In the genomic region with DNA sequence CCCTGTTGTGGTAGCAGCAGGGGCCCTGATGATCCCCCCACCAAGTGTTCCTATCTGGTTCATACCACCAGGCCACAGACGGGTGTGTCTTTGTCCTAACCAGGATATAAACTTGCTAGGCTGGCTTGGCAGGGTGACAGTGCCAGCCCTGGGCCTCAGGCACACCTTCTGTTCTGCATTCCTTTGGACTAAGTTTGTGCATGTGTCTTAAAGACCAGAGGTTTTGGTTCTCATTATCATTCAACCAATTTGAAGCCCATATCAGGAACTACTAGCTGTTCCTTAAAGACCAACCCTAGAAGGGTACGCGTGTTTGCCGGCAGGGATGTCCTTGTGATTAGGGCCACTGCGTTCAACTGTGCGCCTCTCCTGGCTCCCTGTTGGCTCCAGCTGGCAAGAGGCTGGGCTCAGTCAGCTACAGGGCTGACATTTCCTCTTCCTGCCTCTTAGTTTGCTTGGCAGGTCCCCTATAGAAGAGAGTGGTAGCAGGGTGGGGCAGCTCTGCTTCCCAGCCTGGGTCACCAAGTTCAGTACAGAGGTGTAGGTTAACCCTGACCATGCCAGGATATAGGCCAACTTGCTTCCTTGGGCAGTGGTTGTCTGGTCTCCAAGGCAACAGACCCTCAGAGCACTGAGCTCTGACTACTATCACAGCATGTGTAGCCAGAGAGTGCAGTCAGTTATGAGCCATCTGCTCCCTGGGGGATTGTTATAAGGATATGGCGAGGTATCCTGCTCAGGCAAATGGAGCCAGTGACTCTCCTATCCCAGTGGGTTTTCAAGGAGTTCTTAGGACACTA, we compare ENCODE assay signal across 10 mouse cellular contexts. TPM values are rescaled to one million over a fixed set of nuclear protein-coding genes. Genes with fewer than 3 reads are reported as not detected.
DNase-seq lines count a peak whose midpoint lies in the region; ATAC-seq and TF ChIP-seq lines count a peak whose summit lies in the region.
"Had no signal": no experiment of that assay in that cellular context is flagged by ENCODE, and none has a peak within 500 bp of the region (broad histone marks: within the 10 kb centered on the region; RNA-seq: fewer than 3 reads in every experiment).

No protein-coding gene starts in this region.

- DNase-seq in hindbrain, embryonic 11.5 days (ENCODE audit: low spot score): no peak
- DNase-seq in cerebellum, adult 2 months: peak; percentile 70 to 73
- DNase-seq in B cell, adult 2 months: no peak
- no peak for DNase-seq in spleen, adult 12 weeks (ENCODE audit: low spot score)

- H3K4me3 ChIP-seq in hindbrain, embryonic 13.5 days: no peak overlapping the region
- no peak overlapping the region for H3K4me3 ChIP-seq in hindbrain, embryonic 11.5 days (ENCODE audit: low read depth, low read length)
- no peak overlapping the region for H3K4me3 ChIP-seq in cerebellum, adult 2 months (replicated peaks; ENCODE audit: insufficient read depth, low read depth, low read length)
- H3K4me3 ChIP-seq in intestine, embryonic 16.5 days (ENCODE audit: low read length): no peak overlapping the region
- H3K4me3 ChIP-seq in lung, embryonic 15.5 days: no peak overlapping the region
- no peak overlapping the region for H3K4me3 ChIP-seq in forebrain, embryonic 13.5 days

- no peaks in the 10 kb centered on the region for H3K9me3 ChIP-seq in hindbrain, embryonic 13.5 days
- H3K9me3 ChIP-seq in hindbrain, embryonic 11.5 days (ENCODE audit: control insufficient read depth, low read length): no peaks in the 10 kb centered on the region
- no peaks in the 10 kb centered on the region for H3K9me3 ChIP-seq in intestine, embryonic 16.5 days (ENCODE audit: control insufficient read depth, low read length)
- H3K9me3 ChIP-seq in lung, embryonic 15.5 days: no peaks in the 10 kb centered on the region
- H3K9me3 ChIP-seq in forebrain, embryonic 13.5 days (replicated peaks): no peaks in the 10 kb centered on the region

- no peak overlapping the region for H3K4me2 ChIP-seq in hindbrain, embryonic 13.5 days
- H3K4me2 ChIP-seq in hindbrain, embryonic 11.5 days (replicated peaks; ENCODE audit: low read depth, low read length): no peak overlapping the region
- no peak overlapping the region for H3K4me2 ChIP-seq in intestine, embryonic 16.5 days (ENCODE audit: low read depth, low read length)
- H3K4me2 ChIP-seq in lung, embryonic 15.5 days: peak overlapping the region; percentile 27; the same call in 1 of the 2 replicates
- H3K4me2 ChIP-seq in forebrain, embryonic 13.5 days: no peak overlapping the region

- peaks cover 35% of the 10 kb centered on the region for H3K4me1 ChIP-seq in hindbrain, embryonic 13.5 days (replicated peaks)
- H3K4me1 ChIP-seq in hindbrain, embryonic 11.5 days (replicated peaks; ENCODE audit: control insufficient read depth, insufficient read depth, low read length): peaks cover 3% of the 10 kb centered on the region; the same call in 1 of the 2 replicates
- H3K4me1 ChIP-seq in cerebellum, adult 2 months (ENCODE audit: control insufficient read depth, insufficient read depth, low read length): peaks cover 54% of the 10 kb centered on the region
- peaks cover 22% of the 10 kb centered on the region for H3K4me1 ChIP-seq in intestine, embryonic 16.5 days (ENCODE audit: control insufficient read depth, insufficient read depth, low read length)
- H3K4me1 ChIP-seq in lung, embryonic 15.5 days: peaks cover 44% of the 10 kb centered on the region
- H3K4me1 ChIP-seq in forebrain, embryonic 13.5 days: peaks cover 19% of the 10 kb centered on the region

- H3K36me3 ChIP-seq in hindbrain, embryonic 13.5 days: peaks cover 47% of the 10 kb centered on the region
- peaks cover 7% of the 10 kb centered on the region for H3K36me3 ChIP-seq in hindbrain, embryonic 11.5 days (ENCODE audit: control insufficient read depth, insufficient read depth, low read length)
- H3K36me3 ChIP-seq in intestine, embryonic 16.5 days (ENCODE audit: control insufficient read depth, insufficient read depth, low read length): peaks cover 7% of the 10 kb centered on the region
- H3K36me3 ChIP-seq in lung, embryonic 15.5 days: peaks cover 38% of the 10 kb centered on the region
- peaks cover 46% of the 10 kb centered on the region for H3K36me3 ChIP-seq in forebrain, embryonic 13.5 days (ENCODE audit: poor library complexity, severe bottlenecking)

- peaks cover 55% of the 10 kb centered on the region for H3K27me3 ChIP-seq in hindbrain, embryonic 13.5 days
- peaks cover 44% of the 10 kb centered on the region for H3K27me3 ChIP-seq in hindbrain, embryonic 11.5 days (ENCODE audit: control insufficient read depth, insufficient read depth, low read length)
- no peaks in the 10 kb centered on the region for H3K27me3 ChIP-seq in cerebellum, adult 2 months (ENCODE audit: control insufficient read depth, insufficient read depth, low read length)
- peaks cover 37% of the 10 kb centered on the region for H3K27me3 ChIP-seq in intestine, embryonic 16.5 days (replicated peaks; ENCODE audit: control insufficient read depth, insufficient read depth, low read length)
- peaks cover 43% of the 10 kb centered on the region for H3K27me3 ChIP-seq in lung, embryonic 15.5 days
- H3K27me3 ChIP-seq in forebrain, embryonic 13.5 days: peaks cover 47% of the 10 kb centered on the region

- TF ChIP-seq CTCF in cerebellum, adult 2 months (IDR thresholded peaks at IDR 0.05; ENCODE audit: borderline replicate concordance, insufficient read depth, low read depth, low read length): no peak

- peak overlapping the region; percentile 13; the same call in 1 of the 2 replicates for H3K9ac ChIP-seq in hindbrain, embryonic 13.5 days
- no peak overlapping the region for H3K9ac ChIP-seq in hindbrain, embryonic 11.5 days (ENCODE audit: low read depth, low read length)
- no peak overlapping the region for H3K9ac ChIP-seq in intestine, embryonic 16.5 days (ENCODE audit: low read depth, low read length)
- no peak overlapping the region for H3K9ac ChIP-seq in lung, embryonic 15.5 days
- no peak overlapping the region for H3K9ac ChIP-seq in forebrain, embryonic 13.5 days

- peak; percentile 14; the same call in 1 of the 2 replicates for TF ChIP-seq POLR2A in cerebellum, adult 2 months (IDR thresholded peaks at IDR 0.05; ENCODE audit: borderline replicate concordance, insufficient read depth, low read length)

- no peak for ATAC-seq in hindbrain, embryonic 13.5 days (ENCODE audit: low FRiP score)
- ATAC-seq in hindbrain, embryonic 11.5 days (ENCODE audit: low FRiP score): no peak
- ATAC-seq in intestine, embryonic 16.5 days: peak; percentile 85
- peak; percentile 24; the same call in 1 of the 2 replicates for ATAC-seq in lung, embryonic 15.5 days (ENCODE audit: borderline replicate concordance, extremely low read depth, low FRiP score, low TSS enrichment)
- ATAC-seq in forebrain, embryonic 13.5 days: no peak
- ATAC-seq: inflammation-experienced regulatory T-cells, adult 6 months had no signal

- no peak overlapping the region for H3K27ac ChIP-seq in hindbrain, embryonic 13.5 days
- H3K27ac ChIP-seq in hindbrain, embryonic 11.5 days (ENCODE audit: low read depth, low read length): no peak overlapping the region
- H3K27ac ChIP-seq in cerebellum, adult 2 months (ENCODE audit: insufficient read depth, low read length): peak overlapping the region; percentile 26
- peak overlapping the region; percentile 80 for H3K27ac ChIP-seq in intestine, embryonic 16.5 days (ENCODE audit: low read length)
- H3K27ac ChIP-seq in lung, embryonic 15.5 days: peak overlapping the region; percentile 79
- no peak overlapping the region for H3K27ac ChIP-seq in forebrain, embryonic 13.5 days

- 52% methylated on average over 7 of the region's 7 CpGs for WGBS in hindbrain, embryonic 13.5 days
- WGBS in hindbrain, embryonic 11.5 days: 69% methylated on average over 7 of the region's 7 CpGs
- WGBS in cerebellum, adult 2 months: 5% methylated on average over 7 of the region's 7 CpGs
- 45% methylated on average over 7 of the region's 7 CpGs for WGBS in intestine, embryonic 16.5 days
- 42% methylated on average over 7 of the region's 7 CpGs for WGBS in lung, embryonic 15.5 days
- 62% methylated on average over 7 of the region's 7 CpGs for WGBS in forebrain, embryonic 13.5 days

RNA-seq across cellular contexts. Expression of gene Tmem210, which starts 0.9 kb away (rescaled TPM):
- not detected in 2 replicates for polyA plus RNA-seq in hindbrain, embryonic 13.5 days (2015; fragmentation: Nextera tagmentation; extraction: Ambion mirVana)
- polyA plus RNA-seq in hindbrain, embryonic 11.5 days (2014; fragmentation: Nextera tagmentation; extraction: Ambion mirVana): not detected in 2 replicates
- polyA plus RNA-seq in cerebellum, adult 2 months (2012; rRNA removed): not detected in 2 replicates
- polyA plus RNA-seq in intestine, embryonic 16.5 days (2015; fragmentation: Nextera tagmentation; extraction: Ambion mirVana): not detected in 2 replicates
- not detected in 2 replicates for polyA plus RNA-seq in lung, embryonic 15.5 days (2015; fragmentation: Nextera tagmentation; extraction: Ambion mirVana)
- polyA plus RNA-seq in forebrain, embryonic 13.5 days (2015; fragmentation: Nextera tagmentation; extraction: Ambion mirVana): not detected in 2 replicates
- polyA plus RNA-seq: embryonic facial prominence, embryonic 11.5 days; inflammation-experienced regulatory T-cells, adult 6 months had no signal

RNA-seq across cellular contexts. Expression of gene Lrrc26, which starts 2.7 kb away (rescaled TPM):
- 0.22 TPM in 1 of 2 replicates, not detected in the other for polyA plus RNA-seq in hindbrain, embryonic 13.5 days (2015; fragmentation: Nextera tagmentation; extraction: Ambion mirVana)
- not detected in 2 replicates for polyA plus RNA-seq in hindbrain, embryonic 11.5 days (2014; fragmentation: Nextera tagmentation; extraction: Ambion mirVana)
- polyA plus RNA-seq in cerebellum, adult 2 months (2012; rRNA removed): 0.20 and 0.21 TPM in 2 replicates
- 1.9 and 2.5 TPM in 2 replicates for polyA plus RNA-seq in intestine, embryonic 16.5 days (2015; fragmentation: Nextera tagmentation; extraction: Ambion mirVana)
- 3.4 and 4.5 TPM in 2 replicates for polyA plus RNA-seq in lung, embryonic 15.5 days (2015; fragmentation: Nextera tagmentation; extraction: Ambion mirVana)
- 0.14 TPM in 1 of 2 replicates, not detected in the other for polyA plus RNA-seq in forebrain, embryonic 13.5 days (2015; fragmentation: Nextera tagmentation; extraction: Ambion mirVana)
- polyA plus RNA-seq: embryonic facial prominence, embryonic 11.5 days; inflammation-experienced regulatory T-cells, adult 6 months had no signal

RNA-seq across cellular contexts. Expression of gene Anapc2, which starts 14.8 kb away (rescaled TPM):
- 143 TPM in 2 replicates for polyA plus RNA-seq in hindbrain, embryonic 13.5 days (2015; fragmentation: Nextera tagmentation; extraction: Ambion mirVana)
- polyA plus RNA-seq in hindbrain, embryonic 11.5 days (2014; fragmentation: Nextera tagmentation; extraction: Ambion mirVana): 107 and 110 TPM in 2 replicates
- 103 TPM in 2 replicates for polyA plus RNA-seq in cerebellum, adult 2 months (2012; rRNA removed)
- 91.4 and 97.3 TPM in 2 replicates for polyA plus RNA-seq in intestine, embryonic 16.5 days (2015; fragmentation: Nextera tagmentation; extraction: Ambion mirVana)
- 132 and 136 TPM in 2 replicates for polyA plus RNA-seq in lung, embryonic 15.5 days (2015; fragmentation: Nextera tagmentation; extraction: Ambion mirVana)
- polyA plus RNA-seq in forebrain, embryonic 13.5 days (2015; fragmentation: Nextera tagmentation; extraction: Ambion mirVana): 126 and 148 TPM in 2 replicates

RNA-seq across cellular contexts. Expression of gene Ssna1, which starts 14.8 kb away (rescaled TPM):
- polyA plus RNA-seq in hindbrain, embryonic 13.5 days (2015; fragmentation: Nextera tagmentation; extraction: Ambion mirVana): 189 and 199 TPM in 2 replicates
- 244 and 248 TPM in 2 replicates for polyA plus RNA-seq in hindbrain, embryonic 11.5 days (2014; fragmentation: Nextera tagmentation; extraction: Ambion mirVana)
- polyA plus RNA-seq in cerebellum, adult 2 months (2012; rRNA removed): 74.5 and 75.9 TPM in 2 replicates
- polyA plus RNA-seq in intestine, embryonic 16.5 days (2015; fragmentation: Nextera tagmentation; extraction: Ambion mirVana): 176 and 200 TPM in 2 replicates
- 229 and 239 TPM in 2 replicates for polyA plus RNA-seq in lung, embryonic 15.5 days (2015; fragmentation: Nextera tagmentation; extraction: Ambion mirVana)
- 233 and 245 TPM in 2 replicates for polyA plus RNA-seq in forebrain, embryonic 13.5 days (2015; fragmentation: Nextera tagmentation; extraction: Ambion mirVana)

RNA-seq across cellular contexts. Expression of gene Tprn, which starts 24.6 kb away (rescaled TPM):
- 16.2 and 17.6 TPM in 2 replicates for polyA plus RNA-seq in hindbrain, embryonic 13.5 days (2015; fragmentation: Nextera tagmentation; extraction: Ambion mirVana)
- 4.0 and 4.5 TPM in 2 replicates for polyA plus RNA-seq in hindbrain, embryonic 11.5 days (2014; fragmentation: Nextera tagmentation; extraction: Ambion mirVana)
- polyA plus RNA-seq in cerebellum, adult 2 months (2012; rRNA removed): 91.0 and 96.9 TPM in 2 replicates
- polyA plus RNA-seq in intestine, embryonic 16.5 days (2015; fragmentation: Nextera tagmentation; extraction: Ambion mirVana): 31.7 and 38.6 TPM in 2 replicates
- polyA plus RNA-seq in lung, embryonic 15.5 days (2015; fragmentation: Nextera tagmentation; extraction: Ambion mirVana): 6.7 and 8.7 TPM in 2 replicates
- 9.7 and 10.8 TPM in 2 replicates for polyA plus RNA-seq in forebrain, embryonic 13.5 days (2015; fragmentation: Nextera tagmentation; extraction: Ambion mirVana)

Comparison
In these comparisons a context has a peak if more than half of its experiments do, and no peak if none do; other contexts are left out.
1. ATAC-seq: peak in intestine, embryonic 16.5 days (single experiment) and lung, embryonic 15.5 days (single experiment); none in hindbrain, embryonic 13.5 days (single experiment), hindbrain, embryonic 11.5 days (single experiment) and forebrain, embryonic 13.5 days (single experiment).
2. H3K27ac ChIP-seq: peak in cerebellum, adult 2 months (single experiment), intestine, embryonic 16.5 days (single experiment) and lung, embryonic 15.5 days (single experiment); none in hindbrain, embryonic 13.5 days (single experiment), hindbrain, embryonic 11.5 days (single experiment) and forebrain, embryonic 13.5 days (single experiment).
3. DNase-seq: peak in cerebellum, adult 2 months (2 of 2); none in hindbrain, embryonic 11.5 days (single experiment), B cell, adult 2 months (0 of 2) and spleen, adult 12 weeks (single experiment).